Mouse (Mus musculus) thymus, adult 2 months (tissue): ENCODE results near the gene Mpzl2.

Experiments
- CTCF ChIP-seq: fragments of 200-500 bp; IDR thresholded peaks from 2 replicates; pipeline ENCODE4 v1.5.1; 2012; ENCODE audit warnings: mild to moderate bottlenecking, control low read depth, low read length, moderate library complexity, borderline replicate concordance; ENCODE audit not compliant: control insufficient read depth, poor library complexity, insufficient read depth; ENCODE audit errors: extremely low read depth
- POLR2A ChIP-seq: fragments of 200-500 bp; IDR thresholded peaks from 2 replicates; pipeline ENCODE4 v1.6.1; 2012; ENCODE audit warnings: mild to moderate bottlenecking, low read length, control low read depth, moderate library complexity; ENCODE audit not compliant: control insufficient read depth, poor library complexity, insufficient read depth; ENCODE audit errors: extremely low read depth

DNA sequence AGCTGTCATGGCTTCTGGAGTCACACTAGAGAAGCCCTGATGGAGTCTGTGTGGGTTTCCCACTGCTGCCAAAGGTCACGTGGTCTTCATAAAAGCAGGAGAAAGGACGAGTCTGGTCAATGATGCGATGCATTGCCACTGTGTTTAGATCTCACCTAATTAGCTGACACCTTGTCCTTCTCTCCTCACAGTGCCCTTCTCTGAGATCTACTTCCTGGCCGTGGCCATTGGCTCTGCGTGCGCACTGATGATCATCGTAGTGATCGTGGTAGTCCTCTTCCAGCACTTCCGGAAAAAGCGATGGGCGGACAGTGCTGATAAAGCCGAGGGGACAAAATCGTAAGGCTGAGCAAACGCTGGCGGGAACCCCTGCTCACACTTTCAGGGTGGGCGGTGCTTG is 7.4 kb downstream of the Mpzl2 start:
- TF ChIP-seq CTCF (no peak), POLR2A (no peak)
